Mouse (Mus musculus): ENCODE results near the gene Mturn.

DNA sequence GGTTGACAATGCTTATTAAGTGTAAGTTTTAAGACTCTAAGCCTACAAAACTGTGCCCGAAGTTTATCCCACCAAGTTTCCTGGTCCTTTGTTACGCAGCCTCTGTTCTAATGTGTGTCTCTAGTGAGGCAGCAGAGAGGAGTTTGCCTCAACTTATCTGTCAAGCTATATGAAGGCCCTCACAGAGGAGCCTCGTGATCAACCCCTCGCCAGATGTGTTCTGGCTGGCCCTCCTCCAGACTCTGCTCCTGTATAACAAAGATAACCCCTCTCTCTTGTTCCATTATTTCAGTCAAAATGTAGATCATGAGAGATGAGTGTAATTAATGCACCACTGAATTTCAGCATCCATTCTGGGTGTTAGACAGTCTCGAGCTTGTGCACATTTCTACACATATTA lies 1.7 kb upstream of the Mturn start:
- TF ChIP-seq CTCF (IDR thresholded peaks at IDR 0.05; ENCODE audit: low read depth, low read length) (no peak), GATA1 (IDR thresholded peaks at IDR 0.05; ENCODE audit: borderline replicate concordance, low read length) (no peak), GATA2 (IDR thresholded peaks at IDR 0.05; ENCODE audit: borderline replicate concordance, low read depth, low read length) (no peak), TAL1 (conservative IDR thresholded peaks at IDR 0.05; ENCODE audit: low read depth, low read length) (0 out of 2 replicates have a peak, but pooled peaks have one; percentile 16)
